Mouse (Mus musculus): ENCODE data around the gene Drg2.
A peak's percentile ranks its signal among the peaks of the same experiment; 100 is the strongest.
"Not testable (repeated sequence)": the region's sequence is repeated elsewhere in the genome, so short reads cannot be mapped to it uniquely, and the experiment has no call there.

Gene Drg2

GRCm38 (mm10) chr11:60454080-60454744 is at the start of gene Drg2:
Drg2 (plus strand) TSS chr11:60454591.
- peak; percentile 86 to 89 for DNase-seq (ENCODE audit: low spot score in 2 of 2)

DNA sequence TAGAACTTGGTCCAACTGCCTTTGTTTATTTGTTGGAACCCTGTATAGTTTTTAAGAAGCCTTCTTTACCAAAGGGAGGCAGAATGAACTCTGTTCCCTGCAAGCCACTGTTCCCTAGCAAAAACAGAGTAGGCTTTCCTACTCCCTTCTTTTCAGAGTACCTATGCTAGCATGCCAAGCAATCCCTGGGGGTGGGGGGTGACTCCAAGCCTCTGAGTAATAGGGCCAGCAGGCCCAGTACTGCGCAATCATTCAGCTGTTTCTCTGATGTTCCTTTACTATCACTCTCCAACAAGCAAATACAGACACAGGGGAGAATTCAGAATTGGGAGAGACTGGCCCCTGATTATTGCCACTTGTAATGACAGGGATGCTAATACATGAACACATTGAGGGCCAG is 47.8 kb upstream of the Drg2 start:
- DNase-seq (ENCODE audit: low spot score in 2 of 2): peak in 1 of 2 experiments; percentile 11

DNA sequence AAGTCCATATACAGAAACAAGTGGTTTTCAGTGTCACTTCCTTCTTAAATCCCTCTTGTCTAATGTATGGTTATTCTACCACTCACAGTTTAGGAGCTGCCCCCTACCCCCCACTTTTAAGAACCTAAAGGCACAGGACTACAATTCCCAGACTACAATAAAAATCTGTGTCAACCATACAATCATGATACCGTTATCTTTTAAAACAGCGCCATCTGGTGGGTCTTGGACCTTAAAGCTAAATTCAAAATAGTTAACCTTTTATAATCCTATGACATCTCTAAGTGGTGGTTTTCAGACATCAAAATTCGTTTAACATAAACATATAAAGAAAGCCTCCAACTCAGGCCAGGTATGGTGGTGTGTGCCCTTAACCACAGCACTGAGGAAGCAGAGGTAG is 42.2 kb upstream of the Drg2 start:
- DNase-seq (ENCODE audit: low spot score in 2 of 2): peak; percentile 36 to 49

GRCm38 (mm10) chr11:60412921-60413320 is 41.5 kb upstream of the Drg2 start:
- no peak for DNase-seq (ENCODE audit: low spot score in 2 of 2)

DNA sequence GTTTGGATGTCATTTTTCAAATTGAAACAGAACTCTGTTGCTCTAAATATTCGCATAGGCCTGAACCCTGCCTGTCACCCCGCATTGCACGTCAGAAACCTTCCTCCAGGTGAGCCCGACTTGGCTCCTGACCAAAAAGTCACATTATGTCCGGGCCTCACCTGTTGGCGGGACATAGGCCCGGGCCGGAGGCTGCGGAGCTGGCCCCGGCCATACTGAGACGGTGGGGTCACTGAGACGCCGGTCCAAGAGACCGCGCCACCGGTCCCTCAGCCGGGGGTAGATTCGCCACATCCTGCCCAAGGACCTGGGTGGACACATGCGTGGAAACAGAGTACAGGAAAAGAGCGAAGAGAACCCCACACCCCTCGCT is 37.8 kb upstream of the Drg2 start:
- no peak for DNase-seq (ENCODE audit: low spot score in 2 of 2)

DNA sequence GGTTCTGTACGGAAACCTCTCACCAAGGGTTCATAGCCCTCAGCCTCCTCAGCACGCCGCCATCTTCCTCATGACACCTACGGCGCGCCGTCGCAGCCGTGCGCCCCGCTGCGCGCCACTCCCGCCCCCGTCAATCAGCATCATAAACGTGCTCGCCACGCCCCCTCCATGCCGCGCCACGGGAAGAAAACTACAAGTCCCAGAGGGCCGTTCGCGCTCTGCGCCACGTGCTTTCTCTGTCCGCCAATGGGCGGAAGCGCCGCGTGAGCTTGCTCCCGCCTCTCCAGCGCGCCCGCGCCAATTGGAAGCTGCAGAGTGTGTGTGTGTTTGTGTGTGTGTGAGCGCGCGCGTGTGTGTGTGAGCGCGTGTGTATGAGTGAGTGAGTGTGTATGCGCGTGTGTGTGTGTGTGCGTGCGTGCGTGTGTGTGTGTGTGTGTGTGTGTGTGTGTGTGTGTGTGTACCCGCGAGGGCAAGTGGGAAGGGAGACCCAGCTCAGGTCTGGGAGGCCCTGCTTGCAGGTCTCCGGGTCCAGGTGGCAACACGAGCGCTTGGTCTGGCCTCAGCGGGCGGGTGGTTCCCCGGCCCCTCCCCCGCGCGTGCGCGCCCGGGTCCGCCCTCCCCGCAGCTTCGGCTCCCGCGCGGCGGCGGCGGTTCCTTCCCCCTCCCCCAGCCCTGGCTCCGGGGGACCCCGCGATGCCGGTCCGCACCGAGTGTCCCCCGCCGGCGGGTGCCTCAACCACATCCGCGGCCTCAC is 37.3 kb upstream of the Drg2 start, which contains the start of gene Gid4:
Gid4 (plus strand) TSS at position 183 of the 754 bp plus-strand sequence.
- DNase-seq (ENCODE audit: low spot score in 2 of 2): peak; percentile 98

DNA sequence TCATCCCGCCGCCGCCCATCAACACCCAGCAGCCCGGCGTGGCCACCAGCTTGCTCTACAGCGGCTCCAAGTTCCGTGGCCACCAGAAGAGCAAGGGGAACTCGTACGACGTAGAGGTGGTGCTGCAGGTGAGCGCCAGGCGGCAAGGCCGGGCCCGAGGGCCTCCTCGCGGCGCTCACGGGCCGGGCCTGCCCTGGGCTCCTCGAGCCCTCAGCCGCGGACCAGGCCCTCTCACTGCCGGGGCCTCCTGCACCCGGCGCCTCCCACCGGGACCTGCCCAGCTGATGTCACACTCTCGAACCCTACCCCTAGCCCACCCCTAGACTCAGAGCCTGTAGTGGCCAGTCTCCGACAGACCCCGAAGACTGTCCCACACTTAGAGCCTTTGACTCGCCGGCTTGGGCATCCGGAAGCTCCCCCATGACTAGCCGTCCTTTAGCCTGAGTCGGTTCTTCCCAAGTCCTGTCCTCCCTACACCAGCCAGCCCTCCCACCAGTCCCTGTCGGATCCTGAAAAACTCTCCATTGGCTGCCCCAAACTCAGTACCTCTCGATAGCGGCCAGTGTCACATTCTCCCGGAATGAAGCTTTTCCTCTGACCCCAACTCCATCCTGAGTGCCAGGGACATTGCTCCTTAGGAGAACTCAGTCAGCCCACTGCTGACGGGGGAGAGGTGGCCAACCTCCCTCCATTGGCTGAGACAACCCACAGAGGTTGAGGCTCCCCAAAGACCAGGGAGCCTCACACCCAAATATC is 36.5 kb upstream of the Drg2 start, which contains the start of gene Atpaf2:
Atpaf2 (minus strand) TSS at position 741 of the 756 bp plus-strand sequence.
- peak; percentile 10 to 18 for DNase-seq (ENCODE audit: low spot score in 2 of 2)

- DNase-seq (ENCODE audit: low spot score in 2 of 2): peak in 1 of 2 experiments; percentile 8
Measured at GRCm38 (mm10) chr11:60418473-60418803, 36.0 kb upstream of the Drg2 start.

GRCm38 (mm10) chr11:60422046-60422668 is 32.2 kb upstream of the Drg2 start:
- DNase-seq (ENCODE audit: low spot score in 2 of 2): no peak

- DNase-seq (ENCODE audit: low spot score in 2 of 2): no peak
Measured at GRCm38 (mm10) chr11:60423006-60423405, 31.4 kb upstream of the Drg2 start.

GRCm38 (mm10) chr11:60426417-60426816 is 28.0 kb upstream of the Drg2 start:
- no peak for DNase-seq (ENCODE audit: low spot score in 2 of 2)

GRCm38 (mm10) chr11:60427628-60428027 is 26.8 kb upstream of the Drg2 start:
- no peak for DNase-seq (ENCODE audit: low spot score in 2 of 2)

DNA sequence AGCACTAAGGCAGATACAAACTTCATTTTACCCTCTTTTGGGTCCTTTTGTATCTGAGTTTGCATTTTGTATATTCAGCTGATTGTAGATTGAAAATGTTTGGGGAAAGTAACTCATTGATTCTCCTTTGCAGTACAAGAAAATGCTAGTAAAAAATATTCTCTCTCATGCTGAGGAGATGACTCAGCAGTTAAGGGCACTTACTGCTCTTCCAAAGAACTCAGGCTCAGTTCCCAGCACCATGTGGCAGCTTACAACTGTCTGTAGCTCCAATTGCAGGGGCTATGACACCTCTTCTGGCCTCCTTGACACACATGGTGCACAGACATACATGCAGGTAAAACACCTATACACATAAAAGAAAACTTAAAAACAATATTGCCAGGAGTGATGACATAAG is 20.9 kb upstream of the Drg2 start:
- no peak for DNase-seq (ENCODE audit: low spot score in 2 of 2)

GRCm38 (mm10) chr11:60435133-60435532 is 19.3 kb upstream of the Drg2 start:
- DNase-seq (ENCODE audit: low spot score in 2 of 2): no peak

- DNase-seq (ENCODE audit: low spot score in 2 of 2): no peak
Measured at GRCm38 (mm10) chr11:60436618-60437017, 17.8 kb upstream of the Drg2 start.

GRCm38 (mm10) chr11:60439621-60440020 is 14.8 kb upstream of the Drg2 start:
- not testable (repeated sequence) for DNase-seq (ENCODE audit: low spot score in 2 of 2)

GRCm38 (mm10) chr11:60440176-60440575 is 14.2 kb upstream of the Drg2 start:
- DNase-seq (ENCODE audit: low spot score in 2 of 2): no peak

DNA sequence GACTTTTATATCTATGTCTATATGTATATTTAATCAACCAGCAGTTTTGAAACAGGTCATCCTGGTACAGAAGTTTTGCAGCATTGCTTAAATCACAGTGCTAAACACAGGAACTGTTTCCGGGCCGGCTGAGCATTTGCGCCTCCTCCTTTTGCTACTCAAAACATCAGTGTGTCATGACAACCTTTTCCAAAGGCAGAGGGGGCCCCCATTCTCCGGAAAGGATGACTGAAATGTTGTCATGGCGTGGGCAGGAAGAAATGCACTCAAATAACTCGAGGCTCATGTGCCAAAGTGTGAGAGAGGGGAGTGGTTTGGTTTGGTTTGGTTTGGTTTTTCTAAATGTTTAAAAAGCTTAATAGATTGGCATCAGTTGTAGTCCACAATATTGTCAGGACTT is 11.5 kb upstream of the Drg2 start:
- DNase-seq (ENCODE audit: low spot score in 2 of 2): no peak

GRCm38 (mm10) chr11:60444007-60444406 is 10.4 kb upstream of the Drg2 start:
- DNase-seq (ENCODE audit: low spot score in 2 of 2): no peak

DNA sequence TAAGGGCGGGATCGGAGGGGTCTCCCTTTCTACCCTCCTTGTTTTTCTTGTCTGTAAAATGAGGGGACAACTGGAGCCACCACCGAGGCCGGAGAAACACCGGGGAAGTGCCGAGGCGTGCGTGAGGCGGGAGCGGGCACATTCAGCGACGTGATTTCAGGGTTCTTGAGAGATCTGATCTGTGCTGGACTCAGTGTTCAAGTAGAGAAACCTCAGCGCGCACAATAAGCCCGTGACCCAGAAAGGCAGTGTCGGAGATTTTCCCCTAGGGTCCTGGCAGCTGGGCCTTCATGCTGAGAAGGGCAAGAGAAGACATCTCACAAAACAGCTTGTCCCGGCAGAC is 325 bp downstream of the Drg2 start:
- DNase-seq (ENCODE audit: low spot score in 2 of 2): no peak

- DNase-seq (ENCODE audit: low spot score in 2 of 2): no peak
Measured at GRCm38 (mm10) chr11:60457973-60458372, 3.6 kb downstream of the Drg2 start.

DNA sequence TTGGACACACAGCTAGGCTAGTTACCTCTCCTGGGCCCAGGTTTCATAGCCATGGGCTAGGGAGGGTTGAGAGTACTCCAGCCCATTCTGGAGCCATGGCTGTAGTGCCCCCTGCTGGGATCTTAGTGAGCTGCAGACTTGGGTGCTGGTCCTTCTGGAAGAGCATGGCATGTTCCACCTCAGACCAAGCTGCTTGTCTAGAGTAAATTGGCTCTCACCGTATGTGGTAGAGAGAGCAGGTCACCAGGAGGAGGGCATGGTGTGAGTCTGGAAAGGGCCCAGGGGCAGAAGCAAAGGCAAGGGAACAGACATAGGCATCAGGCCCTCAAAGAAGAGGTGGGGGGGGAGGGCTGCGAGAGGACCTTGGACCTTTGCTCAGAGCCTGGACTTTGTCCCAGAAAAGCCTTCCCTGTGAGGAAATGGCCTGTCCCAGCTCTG is 11.6 kb downstream of the Drg2 start:
- peak in 1 of 2 experiments; percentile 16 for DNase-seq (ENCODE audit: low spot score in 2 of 2)

Measured in urinary bladder, postnatal 36 days (tissue).